Mouse (Mus musculus): ENCODE results near the gene Dennd1a.

DNA sequence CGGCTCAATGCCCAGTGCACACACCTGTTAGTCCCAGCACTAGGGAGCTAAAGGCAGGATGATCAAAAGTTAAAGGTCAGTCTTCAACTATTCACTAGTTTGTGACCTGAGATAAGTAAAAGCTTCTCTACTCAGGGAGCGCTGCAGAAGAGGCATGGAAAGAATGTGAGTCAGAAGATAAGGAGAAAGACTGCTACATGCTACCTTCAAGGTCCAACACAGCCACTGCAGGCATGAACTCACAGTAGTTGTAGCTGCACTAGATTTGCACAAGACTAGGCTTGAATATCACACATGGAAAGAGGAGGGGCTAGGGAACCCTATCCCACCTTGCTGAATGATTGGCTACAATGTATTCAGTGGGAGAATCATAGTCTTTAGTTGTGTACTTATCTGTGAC, 202.1 kb downstream of the Dennd1a start:
- no peak for TF ChIP-seq CTCF (IDR thresholded peaks at IDR 0.05; ENCODE audit: low read depth, low read length)
- TF ChIP-seq POLR2A (IDR thresholded peaks at IDR 0.05; ENCODE audit: extremely low read depth, insufficient read depth, low read length), result no peak

Measured in liver, adult 2 months (tissue).